8 mouse cellular contexts compared by ENCODE assay signal in genomic region chr5:135021814-135022213, GRCm38 (mm10). TPM values are rescaled to one million over a fixed set of nuclear protein-coding genes. Genes with fewer than 3 reads are reported as not detected.
A peak's percentile ranks its signal among the peaks of the same experiment; 100 is the strongest.
DNase-seq lines count a peak whose midpoint lies in the region; ATAC-seq lines count a peak whose summit lies in the region.

No protein-coding gene starts in this region.

- H3K27me3 ChIP-seq in embryonic facial prominence, embryonic 13.5 days = no peaks in the 10 kb centered on the region
- H3K27me3 ChIP-seq in embryonic facial prominence, embryonic 10.5 days (replicated peaks; ENCODE audit: low read depth, poor library complexity, severe bottlenecking) = peaks cover 9% of the 10 kb centered on the region; the same call in 1 of the 2 replicates
- no peaks in the 10 kb centered on the region for H3K27me3 ChIP-seq in stomach, embryonic 15.5 days (replicated peaks)

- DNase-seq in embryonic facial prominence, embryonic 10.5 days (ENCODE audit: low spot score) = no peak
- peak; percentile 66 for DNase-seq in right cerebral cortex, postnatal 4 days
- DNase-seq in right cerebral cortex, postnatal 36 days (ENCODE audit: low spot score in 2 of 2) = no peak
- DNase-seq in kidney, adult 8-10 months = peak; percentile 87
- DNase-seq in retina, postnatal 1 day = no peak
- DNase-seq in layer of hippocampus, adult 9-10 months (ENCODE audit: low spot score) = no peak

- no peak overlapping the region for H3K4me2 ChIP-seq in embryonic facial prominence, embryonic 13.5 days
- H3K4me2 ChIP-seq in stomach, embryonic 15.5 days = no peak overlapping the region

- H3K9ac ChIP-seq in embryonic facial prominence, embryonic 13.5 days = no peak overlapping the region
- no peak overlapping the region for H3K9ac ChIP-seq in stomach, embryonic 15.5 days

- H3K9me3 ChIP-seq in embryonic facial prominence, embryonic 13.5 days = no peaks in the 10 kb centered on the region
- no peaks in the 10 kb centered on the region for H3K9me3 ChIP-seq in embryonic facial prominence, embryonic 10.5 days
- no peaks in the 10 kb centered on the region for H3K9me3 ChIP-seq in stomach, embryonic 15.5 days

- H3K27ac ChIP-seq in embryonic facial prominence, embryonic 13.5 days = peak overlapping the region; percentile 51
- H3K27ac ChIP-seq in embryonic facial prominence, embryonic 10.5 days (replicated peaks) = no peak overlapping the region
- H3K27ac ChIP-seq in stomach, embryonic 15.5 days = peak overlapping the region; percentile 26; the same call in 1 of the 2 replicates

- WGBS in embryonic facial prominence, embryonic 13.5 days = 66% methylated on average over 6 of the region's 6 CpGs
- WGBS in embryonic facial prominence, embryonic 10.5 days = 80% methylated on average over 6 of the region's 6 CpGs
- WGBS in stomach, embryonic 15.5 days = 46% methylated on average over 6 of the region's 6 CpGs

- peaks cover 32% of the 10 kb centered on the region for H3K4me1 ChIP-seq in embryonic facial prominence, embryonic 13.5 days
- peaks cover 36% of the 10 kb centered on the region for H3K4me1 ChIP-seq in embryonic facial prominence, embryonic 10.5 days
- H3K4me1 ChIP-seq in stomach, embryonic 15.5 days = peaks cover 32% of the 10 kb centered on the region

- ATAC-seq in embryonic facial prominence, embryonic 13.5 days (ENCODE audit: insufficient number of reproducible peaks, insufficient read depth, low FRiP score, low TSS enrichment, low read depth) = no peak
- 0 out of 2 replicates have a peak, but pooled peaks have one; percentile 1 for ATAC-seq in stomach, embryonic 15.5 days (ENCODE audit: insufficient read depth, low FRiP score, low read depth)

- no peaks in the 10 kb centered on the region for H3K36me3 ChIP-seq in embryonic facial prominence, embryonic 13.5 days
- no peaks in the 10 kb centered on the region for H3K36me3 ChIP-seq in embryonic facial prominence, embryonic 10.5 days (replicated peaks)
- no peaks in the 10 kb centered on the region for H3K36me3 ChIP-seq in stomach, embryonic 15.5 days

- no peak overlapping the region for H3K4me3 ChIP-seq in embryonic facial prominence, embryonic 13.5 days
- H3K4me3 ChIP-seq in embryonic facial prominence, embryonic 10.5 days = no peak overlapping the region
- no peak overlapping the region for H3K4me3 ChIP-seq in stomach, embryonic 15.5 days (replicated peaks)

RNA-seq across cellular contexts. Expression of gene Stx1a, which starts 1.5 kb away (rescaled TPM):
- 12.9 and 21.7 TPM in 2 replicates for polyA plus RNA-seq in embryonic facial prominence, embryonic 13.5 days (2015; fragmentation: Nextera tagmentation; extraction: Ambion mirVana)
- 13.5 and 13.8 TPM in 2 replicates for polyA plus RNA-seq in embryonic facial prominence, embryonic 10.5 days (2016; fragmentation: Nextera tagmentation; extraction: Ambion mirVana)
- polyA plus RNA-seq in stomach, embryonic 15.5 days (2015; fragmentation: Nextera tagmentation; extraction: Ambion mirVana) = 11.8 and 12.3 TPM in 2 replicates

RNA-seq across cellular contexts. Expression of gene Abhd11, which starts 12.9 kb away (rescaled TPM):
- 57.4 and 59.4 TPM in 2 replicates for polyA plus RNA-seq in embryonic facial prominence, embryonic 13.5 days (2015; fragmentation: Nextera tagmentation; extraction: Ambion mirVana)
- 39.6 and 41.7 TPM in 2 replicates for polyA plus RNA-seq in embryonic facial prominence, embryonic 10.5 days (2016; fragmentation: Nextera tagmentation; extraction: Ambion mirVana)
- 70.9 and 78.9 TPM in 2 replicates for polyA plus RNA-seq in stomach, embryonic 15.5 days (2015; fragmentation: Nextera tagmentation; extraction: Ambion mirVana)

RNA-seq across cellular contexts. Expression of gene Cldn3, which starts 35.8 kb away (rescaled TPM):
- 14.8 and 26.4 TPM in 2 replicates for polyA plus RNA-seq in embryonic facial prominence, embryonic 13.5 days (2015; fragmentation: Nextera tagmentation; extraction: Ambion mirVana)
- 18.2 and 18.8 TPM in 2 replicates for polyA plus RNA-seq in embryonic facial prominence, embryonic 10.5 days (2016; fragmentation: Nextera tagmentation; extraction: Ambion mirVana)
- polyA plus RNA-seq in stomach, embryonic 15.5 days (2015; fragmentation: Nextera tagmentation; extraction: Ambion mirVana) = 120 and 147 TPM in 2 replicates

RNA-seq across cellular contexts. Expression of gene Dnajc30, which starts 42.2 kb away (rescaled TPM):
- 35.2 and 38.8 TPM in 2 replicates for polyA plus RNA-seq in embryonic facial prominence, embryonic 13.5 days (2015; fragmentation: Nextera tagmentation; extraction: Ambion mirVana)
- 27.0 and 27.4 TPM in 2 replicates for polyA plus RNA-seq in embryonic facial prominence, embryonic 10.5 days (2016; fragmentation: Nextera tagmentation; extraction: Ambion mirVana)
- 28.9 and 33.5 TPM in 2 replicates for polyA plus RNA-seq in stomach, embryonic 15.5 days (2015; fragmentation: Nextera tagmentation; extraction: Ambion mirVana)

RNA-seq across cellular contexts. Expression of gene Bud23, which starts 42.9 kb away (rescaled TPM):
- polyA plus RNA-seq in embryonic facial prominence, embryonic 13.5 days (2015; fragmentation: Nextera tagmentation; extraction: Ambion mirVana) = 132 and 147 TPM in 2 replicates
- 190 and 194 TPM in 2 replicates for polyA plus RNA-seq in embryonic facial prominence, embryonic 10.5 days (2016; fragmentation: Nextera tagmentation; extraction: Ambion mirVana)
- polyA plus RNA-seq in stomach, embryonic 15.5 days (2015; fragmentation: Nextera tagmentation; extraction: Ambion mirVana) = 98.6 and 112 TPM in 2 replicates

Comparison
In these comparisons a context has a peak if more than half of its experiments do, and no peak if none do; other contexts are left out.
1. DNase-seq: peak in right cerebral cortex, postnatal 4 days (single experiment) and kidney, adult 8-10 months (2 of 2); none in embryonic facial prominence, embryonic 10.5 days (single experiment), right cerebral cortex, postnatal 36 days (0 of 2), retina, postnatal 1 day (single experiment) and layer of hippocampus, adult 9-10 months (single experiment).